Mouse (Mus musculus) stomach, postnatal 0 days (tissue): ENCODE results near the gene Gm13306.
"Not testable (repeated sequence)": the region's sequence is repeated elsewhere in the genome, so short reads cannot be mapped to it uniquely, and the experiment has no call there.

Experiments used
- CTCF ChIP-seq: IDR thresholded peaks from 2 replicates; pipeline ENCODE4 v1.5.1; 2016; ENCODE audit warnings: antibody characterized with exemption, low read depth, mild to moderate bottlenecking, moderate library complexity
- EP300 ChIP-seq: optimal IDR thresholded peaks from 2 replicates; pipeline ENCODE3; 2016; ENCODE audit warnings: antibody characterized with exemption

- TF ChIP-seq CTCF, EP300: not testable (repeated sequence)
Observed at GRCm38 (mm10) chr4:42183234-42184197, 30.3 kb downstream of the Gm13306 start.
